Mouse (Mus musculus) macrophage (primary cell): ENCODE data around the gene Cyb561a3. TPM values are rescaled to one million over a fixed set of nuclear protein-coding genes. Genes with fewer than 3 reads are reported as not detected.
"Not testable (repeated sequence)": the region's sequence is repeated elsewhere in the genome, so short reads cannot be mapped to it uniquely, and the experiment has no call there.

Experiments
- H3K27ac ChIP-seq: fragments of 350-480 bp; formaldehyde crosslinking; 2 replicates; pipeline ENCODE4 v1.9.0; 2021
- H3K36me3 ChIP-seq: fragments of 350-480 bp; formaldehyde crosslinking; 2 replicates; pipeline ENCODE4 v1.9.0; 2021; ENCODE audit errors: inconsistent target
- H3K4me3 ChIP-seq: fragments of 350-480 bp; formaldehyde crosslinking; 2 replicates; pipeline ENCODE4 v1.9.0; 2021; ENCODE audit errors: inconsistent target
- H3K79me2 ChIP-seq: fragments of 350-480 bp; formaldehyde crosslinking; 2 replicates; pipeline ENCODE4 v1.9.0; 2021; ENCODE audit errors: inconsistent target
- WGBS: methylation state at CpG from one replicate; pipeline ENCODE4 v1.1.7; 2026; ENCODE audit warnings: inconsistent platforms; ENCODE audit not compliant: missing documents; 5-methylcytosine and 5-hydroxymethylcytosine counted together
- polyA plus RNA-seq: library from polyadenylated mRNA; stranded (reverse); fragments of 250-400 nt; gene quantifications from 3 replicates; pipeline ENCODE4 v1.2.4, GENCODE M21; 2018; ENCODE audit warnings: inconsistent platforms
- total RNA-seq, 78 experiments: library from RNA; depleted of rRNA; stranded (reverse); fragments of 250-400 nt; gene quantifications; 1 replicate in 9 of 78; 2 replicates in 24 of 78; 3 replicates in 43 of 78; 4 replicates in 2 of 78; pipeline ENCODE4 v1.2.4; 2018; ENCODE audit warnings: inconsistent platforms in 56 of 78

Cyb561a3 gene
- 10 to 100 TPM in 22 of 26 experiments, 1 to 10 TPM in 4; 7.4 to 39.2 (median 21.8) TPM for total RNA-seq (2018; cell fraction: chromatin; rRNA removed)
- 10 to 100 TPM; 21.6 to 39.8 (median 31.1) TPM for total RNA-seq (2018; cell fraction: cytosol; rRNA removed)
- total RNA-seq (2018; cell fraction: nucleus; rRNA removed): 10 to 100 TPM; 14.6 to 72.8 (median 48.9) TPM
- polyA plus RNA-seq: 12.4 to 32.0 TPM (median 13.9 TPM) in 3 replicates

GRCm38 (mm10) chr19:10576690-10577561, at the start of gene Cyb561a3, which contains the start of gene Tmem138:
Gene Cyb561a3, plus strand, starts transcription at chr19:10577172.
Gene Tmem138, minus strand, starts transcription at chr19:10577362.
- Histone ChIP-seq H3K36me3 (peaks cover 13% of the 10 kb centered on the region; the same call in 1 of the 2 replicates), H3K4me3 (peak within 1 kb of the TSS; percentile 83), H3K27ac (peak within 1 kb of the TSS; percentile 86), H3K79me2 (peaks cover 16% of the 10 kb centered on the region; the same call in 1 of the 2 replicates)
- WGBS: under 1% methylated on average over 42 of the region's 44 CpGs

- peaks cover 77% of the 10 kb centered on the region for H3K79me2 ChIP-seq
- 100% methylated on average over 1 of the region's 1 CpGs for WGBS
- no peak overlapping the region for H3K4me3 ChIP-seq
- peaks cover 50% of the 10 kb centered on the region for H3K36me3 ChIP-seq
- no peak overlapping the region for H3K27ac ChIP-seq
Measured at GRCm38 (mm10) chr19:10530082-10530481, 46.9 kb upstream of the Cyb561a3 start.

GRCm38 (mm10) chr19:10539454-10539853, 37.5 kb upstream of the Cyb561a3 start:
- H3K27ac ChIP-seq: no peak overlapping the region
- H3K36me3 ChIP-seq: peaks cover 92% of the 10 kb centered on the region
- WGBS: 89% methylated on average over 5 of the region's 5 CpGs

GRCm38 (mm10) chr19:10555624-10556510, 21.1 kb upstream of the Cyb561a3 start, which contains the start of gene Tmem216:
Gene Tmem216, minus strand, starts transcription at chr19:10556238.
- WGBS: 2% methylated on average over 43 of the region's 43 CpGs

More at GRCm38 (mm10) chr19:10539454-10539853, 37.5 kb upstream of the Cyb561a3 start:
- Histone ChIP-seq H3K4me3 (no peak overlapping the region), H3K79me2 (no peaks in the 10 kb centered on the region)

GRCm38 (mm10) chr19:10557001-10557400, 20.0 kb upstream of the Cyb561a3 start:
- 82% methylated on average over 2 of the region's 2 CpGs for WGBS
- no peak overlapping the region for H3K4me3 ChIP-seq
- no peaks in the 10 kb centered on the region for H3K79me2 ChIP-seq
- H3K36me3 ChIP-seq: no peaks in the 10 kb centered on the region
- no peak overlapping the region for H3K27ac ChIP-seq

More at GRCm38 (mm10) chr19:10555624-10556510, 21.1 kb upstream of the Cyb561a3 start, which contains the start of gene Tmem216:
- Histone ChIP-seq H3K27ac (no peak within 1 kb of the TSS), H3K4me3 (peak within 1 kb of the TSS; percentile 58), H3K36me3 (no peaks in the 10 kb centered on the region), H3K79me2 (no peaks in the 10 kb centered on the region)

GRCm38 (mm10) chr19:10557430-10557829, 19.5 kb upstream of the Cyb561a3 start:
- WGBS: 88% methylated on average over 2 of the region's 2 CpGs
- Histone ChIP-seq H3K4me3 (no peak overlapping the region), H3K27ac (no peak overlapping the region)

GRCm38 (mm10) chr19:10557837-10558375, 19.1 kb upstream of the Cyb561a3 start:
- not testable (repeated sequence) for H3K79me2 ChIP-seq, H3K36me3 ChIP-seq, H3K27ac ChIP-seq, H3K4me3 ChIP-seq
- 73% methylated on average over 4 of the region's 4 CpGs for WGBS

More at GRCm38 (mm10) chr19:10557430-10557829, 19.5 kb upstream of the Cyb561a3 start:
- Histone ChIP-seq H3K79me2 (no peaks in the 10 kb centered on the region), H3K36me3 (no peaks in the 10 kb centered on the region)

- H3K4me3 ChIP-seq: no peak overlapping the region
- 76% methylated on average over 4 of the region's 5 CpGs for WGBS
- no peaks in the 10 kb centered on the region for H3K36me3 ChIP-seq
- H3K79me2 ChIP-seq: no peaks in the 10 kb centered on the region
- no peak overlapping the region for H3K27ac ChIP-seq
Measured at GRCm38 (mm10) chr19:10560108-10560507, 16.9 kb upstream of the Cyb561a3 start.

GRCm38 (mm10) chr19:10561558-10562314, 15.2 kb upstream of the Cyb561a3 start:
- H3K36me3 ChIP-seq: no peaks in the 10 kb centered on the region
- no peak overlapping the region for H3K4me3 ChIP-seq
- H3K27ac ChIP-seq: no peak overlapping the region
- no peaks in the 10 kb centered on the region for H3K79me2 ChIP-seq
- WGBS: 84% methylated on average over 6 of the region's 6 CpGs

GRCm38 (mm10) chr19:10562351-10562750, 14.6 kb upstream of the Cyb561a3 start:
- H3K27ac ChIP-seq: no peak overlapping the region
- 91% methylated on average over 5 of the region's 5 CpGs for WGBS
- H3K79me2 ChIP-seq: no peaks in the 10 kb centered on the region
- H3K36me3 ChIP-seq: no peaks in the 10 kb centered on the region
- H3K4me3 ChIP-seq: no peak overlapping the region

- H3K27ac ChIP-seq: no peak overlapping the region
- WGBS: 77% methylated on average over 6 of the region's 6 CpGs
- no peak overlapping the region for H3K4me3 ChIP-seq
- no peaks in the 10 kb centered on the region for H3K79me2 ChIP-seq
- H3K36me3 ChIP-seq: no peaks in the 10 kb centered on the region
Measured at GRCm38 (mm10) chr19:10564278-10564677, 12.7 kb upstream of the Cyb561a3 start.

GRCm38 (mm10) chr19:10565217-10565616, 11.8 kb upstream of the Cyb561a3 start:
- H3K27ac ChIP-seq: no peak overlapping the region
- H3K36me3 ChIP-seq: no peaks in the 10 kb centered on the region
- no peak overlapping the region for H3K4me3 ChIP-seq
- 69% methylated on average over 4 of the region's 4 CpGs for WGBS
- no peaks in the 10 kb centered on the region for H3K79me2 ChIP-seq

- Histone ChIP-seq H3K36me3 (peaks cover 18% of the 10 kb centered on the region; the same call in 1 of the 2 replicates), H3K79me2 (no peaks in the 10 kb centered on the region), H3K27ac (no peak overlapping the region), H3K4me3 (no peak overlapping the region)
- WGBS: 96% methylated on average over 6 of the region's 6 CpGs
Measured at GRCm38 (mm10) chr19:10569627-10570026, 7.3 kb upstream of the Cyb561a3 start.
